ENCODE assay signal across 7 mouse cellular contexts in genomic region chr11:81757221-81757620, GRCm38 (mm10).
"Had no signal": no experiment of that assay in that cellular context is flagged by ENCODE, and none has a peak within 500 bp of the region (broad histone marks: within the 10 kb centered on the region; RNA-seq: fewer than 3 reads in every experiment).

No protein-coding gene starts in this region.

- DNase-seq: lung, adult 2 months; lung, postnatal 14 days; lung, postnatal 36 days; right cerebral cortex, postnatal 14 days; thymus, adult 2 months; thymus, postnatal 25 days; thymus, postnatal 4 days had no signal
